Mouse (Mus musculus) intestine, embryonic 16.5 days (tissue): ENCODE measurements around the gene Tcirg1. TPM values are rescaled to one million over a fixed set of nuclear protein-coding genes. Genes with fewer than 3 reads are reported as not detected.

ENCODE experiments used
- polyA plus RNA-seq: library from polyadenylated mRNA; unstranded; fragments of >200 nt; fragmentation: Nextera tagmentation; extraction: Ambion mirVana; gene quantifications from 2 replicates; pipeline ENCODE4 v1.2.1, GENCODE M21; 2015

Gene Tcirg1
- polyA plus RNA-seq, 1 experiment from 2014 or later, result 73.3 TPM

Other genes starting within 250 kb of the Tcirg1 start
- gene Lrp5, start 220.6 kb downstream of the Tcirg1 start, polyA plus RNA-seq, result 4.2 and 4.4 TPM in 2 replicates
- 53.8 and 65.6 TPM in 2 replicates for gene 1810055G02Rik, start 198.8 kb downstream of the Tcirg1 start, polyA plus RNA-seq
- gene Kmt5b, start 139.7 kb downstream of the Tcirg1 start, polyA plus RNA-seq, result 16.5 and 17.7 TPM in 2 replicates
- 57.8 and 67.5 TPM in 2 replicates for gene Chka, start 55.4 kb downstream of the Tcirg1 start, polyA plus RNA-seq
- 412 and 424 TPM in 2 replicates for gene Ndufs8, start 5.6 kb upstream of the Tcirg1 start, polyA plus RNA-seq
- gene Aldh3b1, start 22.7 kb upstream of the Tcirg1 start, polyA plus RNA-seq, result 4.2 TPM in 2 replicates
- 27.0 and 29.8 TPM in 2 replicates for gene Unc93b1, start 28.1 kb upstream of the Tcirg1 start, polyA plus RNA-seq
- not detected in 2 replicates for gene Aldh3b3, start 51.5 kb upstream of the Tcirg1 start, polyA plus RNA-seq
- 0.61 and 1.2 TPM in 2 replicates for gene Aldh3b2, start 65.2 kb upstream of the Tcirg1 start, polyA plus RNA-seq
- gene Acy3, start 79.4 kb upstream of the Tcirg1 start, polyA plus RNA-seq, result 16.9 and 20.1 TPM in 2 replicates
- gene Tbx10, start 85.6 kb upstream of the Tcirg1 start, polyA plus RNA-seq, result 0.73 and 0.83 TPM in 2 replicates
- gene Nudt8, start 93.4 kb upstream of the Tcirg1 start, polyA plus RNA-seq, result 40.9 and 41.0 TPM in 2 replicates
- 2.0 and 2.4 TPM in 2 replicates for gene Gm49405, start 93.5 kb upstream of the Tcirg1 start, polyA plus RNA-seq
- 2.4 and 3.4 TPM in 2 replicates for gene Doc2g, start 96.2 kb upstream of the Tcirg1 start, polyA plus RNA-seq
- gene Ndufv1, start 105.7 kb upstream of the Tcirg1 start, polyA plus RNA-seq, result 299 and 309 TPM in 2 replicates
- 1,107 and 1,114 TPM in 2 replicates for gene Gstp1, start 130.9 kb upstream of the Tcirg1 start, polyA plus RNA-seq
- 33.6 and 65.0 TPM in 2 replicates for gene Gstp2, start 138.9 kb upstream of the Tcirg1 start, polyA plus RNA-seq
- gene Gstp3, start 152.4 kb upstream of the Tcirg1 start, polyA plus RNA-seq, result 15.1 and 18.1 TPM in 2 replicates
- gene Cabp2, start 174.4 kb upstream of the Tcirg1 start, polyA plus RNA-seq, result 2.1 and 3.1 TPM in 2 replicates
- gene Cdk2ap2, start 190.0 kb upstream of the Tcirg1 start, polyA plus RNA-seq, result 159 TPM in 2 replicates
- gene Pitpnm1, start 192.9 kb upstream of the Tcirg1 start, polyA plus RNA-seq, result 17.5 and 19.7 TPM in 2 replicates
- 78.4 and 81.2 TPM in 2 replicates for gene Aip, start 218.7 kb upstream of the Tcirg1 start, polyA plus RNA-seq
- gene Gpr152, start 232.7 kb upstream of the Tcirg1 start, polyA plus RNA-seq, result 0.04 TPM in 1 of 2 replicates, not detected in the other
- 0.11 and 0.20 TPM in 2 replicates for gene Cabp4, start 236.9 kb upstream of the Tcirg1 start, polyA plus RNA-seq
- 264 and 288 TPM in 2 replicates for gene Coro1b, start 241.5 kb upstream of the Tcirg1 start, polyA plus RNA-seq
- gene Ptprcap, start 246.5 kb upstream of the Tcirg1 start, polyA plus RNA-seq, result 5.8 and 6.7 TPM in 2 replicates